Mouse (Mus musculus) olfactory bulb, adult 2 months (tissue): ENCODE results near the gene Sntg2.

ENCODE experiments used
- CTCF ChIP-seq: fragments of 200-500 bp; IDR thresholded peaks from 2 replicates; pipeline ENCODE4 v1.5.1; 2012; ENCODE audit warnings: low read depth, mild to moderate bottlenecking, low read length, moderate library complexity; ENCODE audit not compliant: insufficient read depth
- POLR2A ChIP-seq: fragments of 200-500 bp; IDR thresholded peaks from 2 replicates; pipeline ENCODE4 v1.6.1; 2012; ENCODE audit warnings: mild to moderate bottlenecking, low read depth, low read length, moderate library complexity; ENCODE audit not compliant: insufficient read depth

DNA sequence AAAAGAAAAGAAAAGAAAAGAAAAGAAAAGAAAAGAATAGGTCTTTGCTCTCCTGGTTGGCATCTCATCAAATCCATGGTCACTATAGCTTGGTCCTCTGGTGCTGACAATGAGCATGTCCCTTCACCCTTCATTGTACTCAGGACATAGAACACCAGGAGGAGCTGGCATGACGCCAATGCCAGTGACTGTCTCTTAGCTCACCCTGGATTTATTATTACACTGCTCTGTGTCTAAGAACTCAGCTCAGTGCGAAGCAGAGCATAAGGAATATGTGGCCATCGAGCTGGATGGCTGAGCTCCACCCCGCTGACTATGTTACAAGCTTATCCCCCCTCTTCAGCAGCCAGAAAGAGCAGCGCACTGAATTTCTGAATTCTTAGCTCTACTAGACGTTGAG lies 42.8 kb upstream of the Sntg2 start:
- no peak for TF ChIP-seq CTCF
- TF ChIP-seq POLR2A: no peak
